Mouse (Mus musculus): ENCODE data around the gene Tmbim1. TPM values are rescaled to one million over a fixed set of nuclear protein-coding genes. Genes with fewer than 3 reads are reported as not detected.

Tmbim1 gene
- total and polyA plus RNA-seq, 3 experiments, result 26.6 to 35.1 (median 32.4) TPM

DNA sequence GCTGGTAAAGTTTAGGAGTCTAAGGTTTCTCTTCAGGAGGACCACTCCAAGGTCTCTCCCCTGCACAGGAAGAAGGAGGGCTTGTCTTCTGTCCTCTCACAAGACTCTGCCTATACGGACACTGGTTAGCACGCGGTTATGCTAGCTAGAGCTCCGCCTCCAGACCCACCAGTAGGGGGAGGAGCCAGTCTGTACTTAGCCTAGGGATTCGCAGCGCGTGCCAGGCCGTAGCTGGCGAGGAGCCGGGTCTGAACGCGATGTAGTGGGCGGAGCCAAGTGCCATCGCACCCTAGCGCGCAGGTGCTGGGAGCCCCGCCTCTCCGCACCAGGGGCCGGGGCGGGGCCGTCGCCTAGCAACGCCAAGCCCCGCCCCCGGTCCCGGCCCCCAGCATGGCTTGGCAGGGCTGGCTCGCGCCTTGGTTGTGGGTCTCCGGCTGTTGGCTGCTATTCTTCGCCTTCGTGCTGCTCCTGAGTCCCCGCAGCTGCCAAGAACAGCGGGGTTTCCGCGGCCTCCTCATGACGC, 26.9 kb upstream of the Tmbim1 start (continued):
- no peak for TF ChIP-seq CHD2 (IDR thresholded peaks at IDR 0.05; ENCODE audit: low read length)
- TF ChIP-seq ZNF384 (IDR thresholded peaks at IDR 0.05; ENCODE audit: low read depth, low read length), result no peak
- peak; percentile 7; the same call in 1 of the 2 replicates for TF ChIP-seq HCFC1 (IDR thresholded peaks at IDR 0.05; ENCODE audit: low read depth, low read length)
- TF ChIP-seq BHLHE40 (IDR thresholded peaks at IDR 0.05; ENCODE audit: low read depth, low read length), result peak; percentile 83
- TF ChIP-seq E2F4 (IDR thresholded peaks at IDR 0.05; ENCODE audit: insufficient replicate concordance, low read depth, low read length), result no peak
- no peak for TF ChIP-seq ZC3H11A (IDR thresholded peaks at IDR 0.05; ENCODE audit: low read depth, low read length)
- TF ChIP-seq JUND (conservative IDR thresholded peaks at IDR 0.05; ENCODE audit: low read depth, low read length), result no peak
- no peak for TF ChIP-seq PAX5 (IDR thresholded peaks at IDR 0.05; ENCODE audit: low read length)
- TF ChIP-seq GABPA (IDR thresholded peaks at IDR 0.05; ENCODE audit: insufficient replicate concordance, low read depth, low read length), result no peak
- no peak for TF ChIP-seq JUN (IDR thresholded peaks at IDR 0.05; ENCODE audit: insufficient read depth, low read depth, low read length)
- TF ChIP-seq CTCF (conservative IDR thresholded peaks at IDR 0.05 in 1 of 2, IDR thresholded peaks at IDR 0.05 in 1 of 2; ENCODE audit: low read depth in 2 of 2, low read length in 2 of 2), result no peak; a peak in 1 of 4 replicates
- TF ChIP-seq ZKSCAN1 (IDR thresholded peaks at IDR 0.05; ENCODE audit: borderline replicate concordance, low read depth, low read length), result no peak
- TF ChIP-seq NELFE (IDR thresholded peaks at IDR 0.05; ENCODE audit: low read depth, low read length), result peak; percentile 73
- no peak for TF ChIP-seq USF1 (IDR thresholded peaks at IDR 0.05; ENCODE audit: low read depth, low read length)
- TF ChIP-seq CHD1 (IDR thresholded peaks at IDR 0.05; ENCODE audit: low read depth, low read length), result no peak
- TF ChIP-seq MAZ (IDR thresholded peaks at IDR 0.05; ENCODE audit: low read depth, low read length), result no peak
- TF ChIP-seq MAFK (IDR thresholded peaks at IDR 0.05; ENCODE audit: insufficient replicate concordance, low read length), result no peak
- peak; percentile 18; the same call in 1 of the 2 replicates for TF ChIP-seq MEF2A (IDR thresholded peaks at IDR 0.05; ENCODE audit: borderline replicate concordance, low read depth, low read length)
- peak; percentile 65 for TF ChIP-seq ZMIZ1 (IDR thresholded peaks at IDR 0.05; ENCODE audit: low read depth, low read length)
- TF ChIP-seq ELF1 (IDR thresholded peaks at IDR 0.05; ENCODE audit: low read depth, low read length), result 0 out of 2 replicates have a peak, but pooled peaks have one; percentile 27
- TF ChIP-seq USF2 (conservative IDR thresholded peaks at IDR 0.05; ENCODE audit: low read depth, low read length), result no peak

DNA sequence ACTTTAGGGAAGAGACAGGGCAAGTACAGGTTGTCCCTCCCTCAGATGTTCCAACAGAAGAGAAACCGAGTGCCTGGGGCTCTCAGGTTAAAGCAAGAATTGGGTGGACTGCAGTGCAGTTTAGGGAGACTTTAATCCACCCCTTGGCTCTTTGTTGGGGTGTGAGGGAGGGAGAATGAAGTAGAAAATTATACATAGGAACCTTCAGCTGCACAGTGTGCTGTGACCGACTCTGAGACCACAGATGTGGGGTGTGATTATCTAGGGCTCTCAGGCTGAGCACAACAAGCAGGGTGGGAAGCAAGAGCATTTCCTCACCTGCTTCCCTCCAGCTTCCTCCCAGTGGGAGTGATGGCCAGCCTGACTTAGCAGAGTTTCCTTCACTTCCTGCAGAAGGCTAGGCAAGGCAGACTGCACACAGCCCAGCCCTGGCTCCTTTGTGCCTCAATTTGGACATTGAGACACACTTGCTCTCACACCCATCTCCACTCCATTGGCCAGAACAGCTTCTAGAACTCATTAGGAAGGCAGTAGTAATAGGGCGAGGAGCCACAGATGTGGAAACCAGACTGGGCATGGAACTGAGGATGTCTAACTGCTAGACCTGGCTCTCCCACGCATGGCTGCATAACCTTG, 25.7 kb upstream of the Tmbim1 start:
- no peak overlapping the region for H3K27ac ChIP-seq (ENCODE audit: insufficient read depth, low read depth)
- H3K9ac ChIP-seq (ENCODE audit: insufficient read depth, low read depth), result no peak overlapping the region

More for the DNA sequence above, 25.7 kb upstream of the Tmbim1 start:
- peaks cover 9 to 34% of the 10 kb centered on the region in 2 experiments for H3K4me1 ChIP-seq (ENCODE audit: control insufficient read depth in 1 of 2, insufficient read depth in 2 of 2)
- no peak for DNase-seq (ENCODE audit: extremely low read depth)
- no peak overlapping the region for H3K4me3 ChIP-seq (replicated peaks in 1 of 3; ENCODE audit: low read depth in 2 of 3, low read length in 2 of 3, poor library complexity in 1 of 3)
- peaks cover 36% of the 10 kb centered on the region for H3K79me2 ChIP-seq (replicated peaks; ENCODE audit: control insufficient read depth, extremely low read depth, insufficient read depth, poor library complexity, severe bottlenecking)
- no peaks in the 10 kb centered on the region for H3K27me3 ChIP-seq (replicated peaks)
- peaks cover 8 to 19% of the 10 kb centered on the region in 2 experiments for H3K36me3 ChIP-seq (replicated peaks in 1 of 2; ENCODE audit: control insufficient read depth in 1 of 2, insufficient read depth in 1 of 2, low read length in 1 of 2)
- H3K4me2 ChIP-seq (ENCODE audit: insufficient read depth, low read depth, poor library complexity, severe bottlenecking), result no peak overlapping the region
- TF ChIP-seq MAFK (IDR thresholded peaks at IDR 0.05; ENCODE audit: insufficient replicate concordance, low read length), result no peak
- in situ Hi-C loops (cut with MboI; ENCODE audit: low pct_ligation_motif_present, low pct_unique_long_range_greater_than_20kb, low sequenced_read_pairs), result no loop called here
- dilution Hi-C loops (cut with MboI; ENCODE audit: extremely low pct_ligation_motif_present, extremely low pct_unique_long_range_greater_than_20kb, low sequenced_read_pairs), result no loop called here
- peaks cover 8% of the 10 kb centered on the region for H3K9me3 ChIP-seq (replicated peaks; ENCODE audit: low read length)
